Mouse (Mus musculus) adrenal gland, adult 8-10 months (tissue): ENCODE data around the gene Polr3e. TPM values are rescaled to one million over a fixed set of nuclear protein-coding genes. Genes with fewer than 3 reads are reported as not detected.
"Not testable (repeated sequence)": the region's sequence is repeated elsewhere in the genome, so short reads cannot be mapped to it uniquely, and the experiment has no call there.

ENCODE experiments used
- DNase-seq: peaks from one replicate; pipeline ENCODE4 v3.0.0; 2022
- total RNA-seq, 4 experiments: library from RNA; stranded (reverse); gene quantifications; 2 replicates each; pipeline ENCODE4 v1.2.4; 2022

The Polr3e gene
- total RNA-seq, 4 experiments from 2014 or later = 23.6 to 34.6 (median 27.7) TPM

DNA sequence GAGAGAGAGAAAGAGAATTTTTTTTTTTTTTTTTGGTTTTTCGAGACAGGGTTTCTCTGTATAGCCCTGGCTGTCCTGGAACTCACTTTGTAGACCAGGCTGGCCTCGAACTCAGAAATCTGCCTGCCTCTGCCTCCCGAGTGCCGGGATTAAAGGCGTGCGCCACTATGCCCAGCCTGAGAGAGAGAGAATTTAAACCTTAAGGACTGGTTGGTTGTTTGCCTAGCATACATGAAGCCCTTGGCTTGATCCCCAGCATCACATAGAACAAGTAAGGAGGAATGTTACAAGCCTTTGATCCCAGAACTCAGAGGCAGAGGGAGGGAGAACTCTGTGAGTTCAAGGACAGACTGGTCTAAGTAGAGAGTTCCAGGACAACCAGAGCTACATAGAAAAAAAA, 6.3 kb upstream of the Polr3e start:
- not testable (repeated sequence) for DNase-seq

DNA sequence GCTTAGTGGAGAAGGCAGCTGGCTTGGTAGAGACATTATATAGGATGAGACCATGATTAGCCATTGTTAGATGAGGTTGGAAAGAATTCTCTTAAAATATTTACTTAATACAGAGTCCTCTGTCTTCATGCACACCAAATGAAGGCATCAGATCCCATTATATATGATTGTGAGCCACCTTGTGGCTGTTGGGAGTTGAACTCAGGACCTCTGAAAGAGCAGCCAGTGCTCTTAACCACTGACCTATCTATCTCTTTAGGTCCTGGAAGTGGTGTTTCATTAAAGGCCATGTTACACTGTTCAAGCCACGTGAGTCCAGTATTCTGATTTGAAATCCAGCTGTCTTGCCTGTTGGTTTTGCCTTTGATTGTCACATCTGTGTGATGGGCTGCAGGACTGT, 4.2 kb upstream of the Polr3e start:
- no peak for DNase-seq

DNA sequence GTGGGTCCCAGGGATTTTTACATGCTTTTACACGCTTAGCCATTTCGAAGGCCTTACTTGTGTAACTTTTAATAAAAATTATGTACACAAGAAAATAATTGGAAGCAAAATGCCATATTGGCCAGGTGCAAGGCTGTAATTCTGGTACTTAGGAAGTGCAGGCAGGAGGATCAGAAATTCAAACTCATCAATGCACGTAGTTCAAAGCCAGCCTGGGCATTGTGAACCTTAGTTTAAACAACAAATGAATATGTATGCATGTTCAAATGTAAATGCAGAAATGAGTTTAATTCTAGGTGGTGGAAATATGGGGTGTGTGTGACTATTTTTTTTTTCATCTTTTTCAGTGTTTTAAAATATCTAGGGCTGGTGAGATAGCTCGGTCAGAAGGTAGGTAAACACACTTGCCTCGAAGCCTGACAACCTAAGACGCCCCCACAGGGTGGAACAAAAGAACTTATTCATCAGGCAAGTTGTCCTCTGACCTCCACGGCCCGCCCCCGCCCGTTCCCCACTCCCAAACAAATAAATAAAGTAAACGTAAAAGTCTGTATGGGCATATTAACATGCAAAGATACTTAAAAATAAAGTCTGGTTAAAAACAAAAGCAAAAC, 1.2 kb upstream of the Polr3e start:
- no peak for DNase-seq

DNA sequence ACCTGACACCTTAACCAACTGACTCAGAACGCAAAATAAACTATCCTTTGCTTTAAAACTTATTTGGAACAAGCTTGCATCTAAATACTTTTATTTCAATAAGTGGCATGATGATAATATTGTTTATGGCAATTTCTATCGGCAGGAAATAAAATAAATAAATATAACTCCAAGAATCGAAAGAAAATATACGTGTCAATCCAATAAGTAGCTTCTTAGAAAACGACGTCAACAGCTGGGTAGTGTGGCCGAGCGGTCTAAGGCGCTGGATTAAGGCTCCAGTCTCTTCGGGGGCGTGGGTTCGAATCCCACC, 309 bp upstream of the Polr3e start:
- no peak for DNase-seq

DNA sequence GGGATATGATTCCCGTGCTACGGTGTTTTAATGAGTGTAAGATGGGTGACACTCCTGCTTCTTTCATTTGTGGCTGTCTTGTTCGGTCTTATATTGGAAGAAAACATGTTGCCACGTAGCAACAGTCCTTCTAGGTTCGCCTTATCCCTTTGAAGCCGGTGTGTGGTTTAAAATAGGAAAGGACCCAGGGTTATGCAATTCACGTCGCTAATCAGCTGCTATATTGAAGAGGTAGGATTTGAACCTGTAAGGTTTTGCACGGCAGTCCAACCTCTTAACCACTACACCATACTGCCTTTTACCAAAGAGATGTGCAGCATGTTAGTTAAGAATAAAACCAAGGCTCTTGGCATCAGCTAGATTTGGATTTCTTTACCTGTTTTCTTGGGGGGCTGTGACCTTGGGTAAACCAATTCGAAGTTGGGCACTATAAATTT, 1.0 kb downstream of the Polr3e start:
- DNase-seq = peak; percentile 50

DNA sequence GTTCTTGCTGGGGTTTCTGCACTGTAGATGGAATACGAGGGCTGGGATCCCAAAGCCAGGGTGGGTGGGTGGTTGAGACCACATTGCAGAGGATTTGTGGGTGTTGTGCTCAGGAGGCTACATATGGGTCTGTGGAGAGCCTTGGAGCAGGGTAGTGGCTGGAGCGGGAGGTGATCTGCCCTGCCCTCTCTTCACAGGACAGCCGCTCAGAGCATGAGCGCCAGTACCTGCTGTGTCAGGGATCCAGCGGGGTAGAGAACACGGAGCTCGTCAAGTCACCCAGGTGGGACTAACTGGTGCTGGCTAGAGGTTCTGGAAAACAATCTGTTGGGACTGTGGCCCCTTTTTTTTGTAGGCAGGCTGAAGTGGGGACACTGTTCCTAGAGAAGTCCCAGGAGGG, 15.6 kb downstream of the Polr3e start:
- DNase-seq = no peak

DNA sequence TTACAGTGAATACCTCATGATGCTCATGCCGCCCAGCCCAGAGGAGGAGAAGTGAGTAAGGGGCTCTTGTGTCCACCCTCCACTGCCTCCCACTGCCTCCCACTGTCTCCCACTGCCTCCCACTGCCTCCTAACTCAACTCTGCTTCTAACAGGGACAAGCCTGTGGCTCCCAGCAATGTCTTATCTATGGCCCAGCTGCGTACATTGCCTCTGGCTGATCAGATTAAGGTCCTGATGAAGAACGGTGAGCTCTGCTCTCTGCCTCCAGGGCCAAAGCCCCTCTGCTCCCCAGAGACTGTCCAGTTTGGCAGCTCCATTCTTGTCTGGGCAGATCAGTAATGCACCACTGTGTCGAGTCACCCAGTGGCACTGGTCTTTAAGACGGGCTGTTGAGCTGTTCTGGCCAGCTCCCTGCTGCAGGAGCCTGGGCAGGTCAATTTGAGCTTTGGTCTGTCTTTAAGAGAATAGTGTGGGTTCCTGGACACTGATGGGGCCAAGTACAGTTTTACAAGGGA, 16.2 kb downstream of the Polr3e start:
- no peak for DNase-seq

DNA sequence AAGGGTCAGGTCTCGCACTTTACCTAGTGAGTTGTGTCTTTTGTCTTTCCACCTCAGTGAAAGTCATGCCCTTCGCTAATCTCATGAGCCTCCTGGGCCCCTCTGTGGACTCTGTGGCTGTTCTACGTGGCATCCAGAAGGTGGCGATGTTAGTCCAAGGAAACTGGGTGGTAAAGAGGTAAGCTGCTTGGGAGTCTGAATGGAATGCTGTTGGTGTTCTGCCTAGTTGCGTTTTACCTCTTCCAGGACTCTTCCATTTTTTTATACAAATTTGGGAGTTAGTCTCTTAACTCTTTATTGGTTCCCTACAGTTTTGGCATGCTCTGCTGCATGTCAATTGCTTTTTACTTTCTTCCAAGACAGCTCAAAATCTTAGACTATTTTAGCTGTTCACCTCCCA, 17.2 kb downstream of the Polr3e start:
- DNase-seq = no peak

DNA sequence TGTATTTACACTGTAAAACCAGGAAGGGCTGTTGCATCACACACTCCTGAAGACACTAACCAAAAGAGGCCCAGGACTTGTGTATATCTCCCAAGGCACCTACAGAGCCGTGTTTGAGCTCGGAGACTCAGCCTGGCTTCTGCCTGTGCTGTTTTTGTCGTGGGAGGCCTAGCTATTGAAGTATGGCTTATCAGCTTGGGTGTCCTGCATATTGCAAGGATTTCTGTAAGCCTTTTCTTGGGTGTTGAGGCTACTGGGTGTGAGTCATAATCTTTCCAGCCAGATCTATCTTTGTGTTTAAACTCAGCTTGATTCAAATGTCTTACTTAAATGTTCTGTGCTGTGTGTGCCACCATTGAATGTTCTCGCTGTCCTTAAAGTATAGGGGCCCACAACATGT, 19.0 kb downstream of the Polr3e start:
- DNase-seq = no peak

DNA sequence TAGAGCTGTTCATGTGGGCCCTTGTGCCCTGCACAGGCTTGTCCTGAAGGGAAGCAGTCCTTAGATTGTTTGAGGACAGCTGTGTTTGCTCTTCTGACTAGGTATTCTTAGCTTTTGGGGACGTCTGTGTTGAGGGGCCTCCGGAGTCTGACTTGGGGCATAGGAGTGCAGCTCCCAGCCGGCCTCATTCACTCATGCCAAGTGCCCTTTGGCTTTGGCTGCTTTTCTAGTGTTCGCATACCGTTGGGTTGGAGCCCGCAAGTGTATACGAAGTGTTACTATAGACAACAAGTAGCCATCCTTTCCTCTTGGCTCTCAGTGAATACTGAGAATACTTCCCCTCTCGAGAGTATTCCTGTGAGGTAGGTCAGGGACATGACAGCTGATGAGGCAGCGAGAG, 20.7 kb downstream of the Polr3e start:
- DNase-seq = no peak

DNA sequence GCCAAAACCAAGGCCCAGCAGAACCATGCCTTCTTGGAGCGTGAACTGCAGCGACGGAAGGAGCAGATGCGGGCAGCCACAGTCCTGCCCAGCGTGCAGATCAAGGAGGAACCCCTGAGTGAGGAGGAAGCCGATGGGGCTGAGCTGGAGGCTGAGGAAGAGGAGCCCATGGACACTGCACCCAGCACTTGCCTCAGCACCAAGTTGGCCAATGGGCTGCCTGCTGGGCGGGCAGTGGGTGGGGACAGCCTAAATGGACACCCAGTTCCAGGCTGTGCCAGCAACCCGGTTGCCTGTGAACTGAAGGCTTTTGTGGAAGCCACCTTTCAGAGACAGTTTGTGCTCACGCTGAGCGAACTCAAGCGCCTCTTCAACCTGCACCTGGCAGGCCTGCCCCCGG, 22.8 kb downstream of the Polr3e start:
- DNase-seq = no peak

DNA sequence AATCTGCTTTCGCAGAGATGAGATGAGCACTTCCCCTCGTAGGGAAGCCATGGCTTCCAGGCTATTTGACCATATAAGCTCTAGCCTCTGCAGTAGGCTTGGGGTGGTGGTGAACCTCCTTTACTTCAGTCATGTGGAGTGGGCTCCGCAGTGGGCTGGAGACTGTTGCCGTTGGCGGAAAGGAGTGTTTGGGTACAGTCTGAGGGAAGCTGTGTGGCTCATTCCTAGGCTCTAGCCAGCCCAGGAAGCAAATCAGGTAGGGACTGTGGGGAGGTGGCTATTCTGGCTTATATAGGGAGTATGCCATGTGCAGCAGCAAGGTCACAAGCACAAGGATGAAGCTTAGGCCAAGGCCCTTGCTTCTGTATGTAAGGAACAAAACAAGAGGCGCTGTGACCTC, 23.7 kb downstream of the Polr3e start:
- DNase-seq = no peak

DNA sequence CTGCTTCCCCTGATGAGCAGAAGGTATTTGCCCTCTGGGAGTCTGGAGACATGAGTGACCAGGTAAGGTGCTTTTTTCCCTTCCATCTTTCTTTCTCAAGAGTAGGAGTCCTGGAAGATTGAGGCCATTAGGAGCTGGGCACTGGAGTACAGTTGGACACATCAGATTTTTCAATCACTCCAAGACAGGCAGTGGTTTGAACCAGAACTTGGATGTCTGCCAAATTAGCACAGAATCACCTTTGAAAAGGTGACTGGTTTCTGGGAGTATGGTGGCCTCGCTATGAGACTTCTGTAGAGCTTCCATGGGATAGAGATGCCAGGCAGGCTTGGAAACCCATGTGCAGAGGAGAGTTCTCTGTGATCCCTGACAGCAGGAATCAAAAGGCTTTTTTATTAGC, 25.0 kb downstream of the Polr3e start:
- no peak for DNase-seq

DNA sequence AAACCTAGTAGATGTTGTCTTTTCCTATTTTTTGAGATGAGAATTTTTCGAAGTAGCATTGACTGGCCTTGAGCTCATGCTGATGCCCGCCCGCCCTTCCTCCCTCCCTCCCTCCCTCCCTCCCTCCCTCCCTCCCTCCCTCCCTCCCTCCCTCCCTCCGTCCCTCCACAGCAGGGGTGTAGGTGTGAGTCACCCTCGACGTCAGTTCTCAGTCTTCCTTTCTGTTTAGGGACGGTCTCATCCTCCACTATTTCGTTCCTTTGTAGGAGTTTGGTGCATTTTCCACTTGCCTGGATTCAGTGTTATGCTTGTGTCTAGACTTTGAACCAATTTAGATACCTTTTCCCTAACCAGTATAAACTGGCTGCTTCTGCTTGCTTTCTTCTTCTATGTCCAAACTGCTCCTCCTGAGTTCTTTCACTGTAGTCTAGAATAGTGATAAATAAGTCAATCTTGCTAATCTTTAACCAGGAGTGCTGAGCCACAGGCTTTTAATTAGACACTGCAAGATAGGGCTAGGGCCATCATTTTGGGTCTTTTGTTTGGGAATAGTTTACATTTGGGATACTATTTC, 26.5 kb downstream of the Polr3e start:
- no peak for DNase-seq

DNA sequence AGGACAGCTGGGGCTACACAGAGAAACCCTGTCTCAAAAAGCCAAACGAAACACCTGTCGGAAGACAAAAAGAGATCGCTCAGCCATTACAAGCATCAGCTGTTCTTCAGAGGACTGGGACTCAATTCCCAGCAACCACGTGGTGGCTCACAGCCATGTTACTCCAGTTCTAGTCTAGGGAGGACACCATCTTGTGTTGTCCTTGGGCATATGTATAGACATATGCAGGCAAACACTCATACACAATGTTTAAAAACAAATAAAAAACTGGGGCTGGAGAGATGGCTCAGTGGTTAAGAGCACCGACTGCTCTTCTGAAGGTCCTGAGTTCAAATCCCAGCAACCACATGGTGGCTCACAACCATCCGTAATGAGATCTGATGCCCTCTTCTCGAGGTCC, 36.0 kb downstream of the Polr3e start:
- not testable (repeated sequence) for DNase-seq

DNA sequence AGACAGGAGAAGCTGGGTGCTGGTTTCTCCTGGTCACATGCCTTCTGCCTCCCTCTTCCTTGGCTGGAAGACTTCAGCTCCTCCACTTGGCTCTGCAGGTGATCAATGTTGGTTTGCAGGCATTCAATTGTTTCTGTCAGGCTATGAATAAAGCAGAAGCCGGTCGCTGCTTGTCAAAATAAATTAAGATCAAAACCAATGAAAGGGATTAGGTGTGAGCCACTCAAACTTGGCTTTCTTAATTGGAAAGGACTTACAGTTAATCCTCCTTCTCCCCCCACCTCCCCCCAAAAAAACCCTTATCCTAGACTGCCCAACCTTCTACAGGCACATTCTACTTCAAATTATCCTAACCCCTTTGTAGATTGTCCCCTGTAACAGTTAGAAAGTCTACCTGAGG, 42.6 kb downstream of the Polr3e start:
- DNase-seq = no peak

DNA sequence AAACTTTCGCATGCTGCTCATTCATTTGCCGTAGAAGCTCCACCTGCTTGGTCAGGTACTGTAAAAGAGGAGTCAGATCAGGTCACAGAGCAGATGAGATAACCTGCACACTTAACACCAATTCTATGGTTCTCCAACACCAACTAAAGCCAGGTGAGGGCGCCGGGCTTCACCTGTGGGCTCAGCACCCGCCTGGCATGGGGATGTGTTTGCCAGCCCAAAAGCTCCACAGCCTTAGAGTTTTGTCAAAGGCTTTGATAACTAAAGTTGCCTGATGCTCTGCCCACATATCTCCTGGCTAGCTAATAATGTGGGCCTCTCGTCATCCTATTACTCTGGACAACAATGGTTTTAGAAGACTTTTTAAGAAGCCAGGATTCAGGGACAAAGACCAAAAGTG, 43.1 kb downstream of the Polr3e start:
- no peak for DNase-seq

DNA sequence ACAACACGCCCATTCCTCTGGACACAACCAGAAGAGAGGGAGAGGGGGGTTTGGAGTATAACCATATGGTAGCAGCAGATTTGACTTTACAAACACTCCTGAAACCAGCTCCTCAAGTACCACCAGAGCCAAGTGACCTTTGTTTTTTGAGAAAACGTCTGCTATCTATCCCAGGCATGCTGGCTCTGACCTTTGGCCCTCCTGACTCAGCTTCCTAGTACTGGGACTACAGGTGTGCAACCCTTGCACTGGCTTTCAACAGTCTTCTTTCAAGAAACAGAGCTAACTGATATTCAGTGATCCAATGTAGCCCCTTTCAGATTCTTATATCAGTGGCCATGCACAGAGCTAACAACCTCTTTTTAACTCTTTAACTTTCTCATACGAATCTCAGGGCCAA, 44.3 kb downstream of the Polr3e start:
- no peak for DNase-seq

DNA sequence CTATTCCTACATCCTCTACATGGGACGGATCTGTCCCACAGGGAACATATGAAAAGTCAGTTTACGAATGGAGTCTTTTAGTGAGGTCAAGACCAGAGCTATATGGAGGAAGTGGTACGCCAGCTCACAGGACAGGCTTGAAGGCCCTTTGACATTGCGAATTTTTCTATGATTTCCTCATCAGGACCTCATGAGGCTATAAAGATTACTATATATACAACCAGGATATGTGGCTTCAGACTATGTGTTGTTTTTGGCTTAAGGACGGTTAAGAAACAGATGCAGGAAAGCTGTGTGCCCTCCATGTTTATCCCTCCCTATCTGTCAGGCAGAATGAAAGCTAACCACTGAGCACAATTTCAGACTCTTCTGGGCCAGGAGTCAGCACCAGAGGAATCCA, 45.6 kb downstream of the Polr3e start:
- DNase-seq = no peak

DNA sequence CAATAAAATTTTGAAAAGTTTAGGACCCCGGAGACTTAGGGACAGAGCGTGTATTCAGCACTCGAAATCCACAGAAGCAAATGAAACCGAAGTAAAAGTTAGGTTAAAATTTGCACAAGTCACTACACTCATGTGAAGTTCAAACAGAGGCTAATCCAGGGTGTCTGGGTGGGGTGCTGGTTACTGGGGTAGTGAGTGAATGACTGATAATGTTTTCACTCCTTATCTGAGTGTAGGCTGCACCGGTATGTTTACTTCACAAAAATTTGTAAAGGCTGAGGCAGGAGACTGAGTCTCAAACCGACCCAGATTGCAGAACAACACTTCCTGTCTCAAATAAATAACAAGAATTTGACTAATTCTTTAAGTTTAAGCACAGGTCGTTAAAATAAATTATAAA, 51.7 kb downstream of the Polr3e start:
- DNase-seq = no peak

DNA sequence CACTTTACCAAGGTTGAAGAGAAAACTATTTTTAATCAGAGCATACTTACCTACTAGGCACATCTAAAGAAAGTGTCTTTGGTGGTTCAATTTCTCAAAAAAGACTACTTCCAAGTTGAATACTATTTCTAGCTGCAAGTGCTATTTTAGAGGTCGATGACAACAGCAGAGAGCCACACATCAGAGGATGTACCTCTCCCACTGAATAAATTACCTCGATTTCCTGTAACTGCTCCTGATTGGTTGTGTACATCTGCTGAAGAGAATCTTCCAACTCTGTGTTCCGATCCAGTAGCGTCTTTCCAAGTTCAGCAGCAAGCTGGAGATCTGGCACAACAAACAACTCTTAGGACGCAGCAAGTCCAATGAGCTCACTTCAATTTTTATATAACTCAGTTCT, 52.6 kb downstream of the Polr3e start:
- DNase-seq = no peak

DNA sequence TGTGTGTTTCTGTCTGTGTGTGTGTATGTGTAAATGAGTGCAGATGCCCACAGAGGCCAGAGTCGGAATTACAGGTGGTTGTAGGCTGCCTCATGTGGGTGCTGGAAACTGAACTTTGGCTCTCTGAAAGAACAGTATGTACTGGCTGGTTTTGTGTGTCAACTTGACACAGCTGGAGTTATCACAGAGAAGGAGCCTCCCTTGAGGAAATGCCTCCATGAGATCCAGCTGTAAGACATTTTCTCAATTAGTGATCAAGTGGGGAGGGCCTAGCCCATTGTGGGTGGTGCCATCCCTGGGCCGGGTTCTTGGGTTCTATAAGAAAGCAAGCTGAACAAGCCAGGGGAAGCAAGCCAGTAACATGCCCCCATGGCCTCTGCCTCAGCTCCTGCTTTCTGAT, 54.9 kb downstream of the Polr3e start:
- not testable (repeated sequence) for DNase-seq

DNA sequence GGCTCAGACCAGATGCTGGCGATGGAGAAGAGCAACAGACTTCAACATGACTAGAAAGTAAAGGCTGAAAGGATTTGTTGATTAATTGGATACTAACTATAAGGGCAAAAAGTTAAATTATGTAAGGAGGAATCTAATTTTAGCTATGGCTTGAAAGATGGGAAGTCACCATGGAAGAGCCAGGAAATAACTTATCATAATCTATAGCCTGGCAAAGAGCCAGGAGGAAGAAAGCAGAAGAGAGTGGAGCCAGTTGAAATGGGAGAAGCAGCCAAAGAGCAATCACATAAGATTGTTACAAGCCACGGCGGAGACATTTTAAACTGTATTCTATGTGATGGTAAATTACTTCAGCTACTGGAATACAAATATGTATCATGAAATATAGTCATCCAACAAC, 56.5 kb downstream of the Polr3e start:
- no peak for DNase-seq

DNA sequence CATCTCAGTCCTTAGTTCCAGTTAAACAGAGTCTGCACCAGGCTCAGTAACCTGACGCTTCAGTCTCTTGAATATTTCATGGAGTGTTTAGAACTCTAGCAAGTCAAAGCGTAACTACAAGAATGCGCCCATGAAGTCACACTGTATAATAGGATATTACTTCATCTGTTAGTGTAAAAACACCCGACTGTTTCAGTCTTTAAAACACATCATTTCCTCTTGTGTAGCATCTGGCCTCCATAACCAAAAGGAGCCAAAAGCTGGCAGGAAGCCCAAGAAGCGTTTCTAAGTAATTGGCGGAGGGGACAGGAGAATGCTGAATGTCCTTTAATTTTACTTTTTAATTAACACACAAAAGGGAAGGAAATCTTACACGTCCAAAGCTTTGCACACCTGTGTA, 59.5 kb downstream of the Polr3e start:
- no peak for DNase-seq

DNA sequence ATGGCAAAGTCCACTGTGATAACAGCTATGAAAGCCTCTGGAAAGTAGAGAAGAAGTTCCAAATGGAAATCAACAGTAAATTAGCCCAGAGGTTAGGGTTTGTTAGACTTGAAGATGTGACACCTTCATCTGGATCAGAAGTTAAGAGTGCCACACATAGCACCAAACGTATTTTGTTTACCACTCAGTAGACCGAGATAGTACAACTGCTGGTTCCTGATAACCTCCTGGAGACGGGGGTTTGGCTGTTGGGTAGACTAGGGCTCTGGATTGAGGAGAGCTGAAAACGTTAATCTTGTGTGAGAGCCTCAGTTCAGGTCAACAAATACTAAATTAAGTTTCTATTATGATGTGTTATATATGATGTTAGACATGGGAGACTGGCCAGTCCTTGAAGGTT, 62.5 kb downstream of the Polr3e start:
- DNase-seq = no peak
